Mouse (Mus musculus) CH12.LX (cell line): ENCODE measurements around the gene Gm45618.

Experiments used
- BHLHE40 ChIP-seq: IDR thresholded peaks from 2 replicates; pipeline ENCODE4 v1.6.1; 2011; ENCODE audit warnings: mild to moderate bottlenecking, low read depth, low read length, improper control_type of control experiment
- CHD2 ChIP-seq: IDR thresholded peaks from 2 replicates; pipeline ENCODE4 v1.6.1; 2011; ENCODE audit warnings: low read length, improper control_type of control experiment
- CTCF ChIP-seq, 2 experiments: IDR thresholded peaks in 1 of 2; conservative IDR thresholded peaks in 1 of 2; 2 replicates each; pipeline ENCODE4 v1.5.1; 2011 to 2012; ENCODE audit warnings: low read depth in 2 of 2, low read length in 2 of 2, improper control_type of control experiment in 1 of 2, inconsistent platforms in 1 of 2, mild to moderate bottlenecking in 1 of 2, moderate library complexity in 1 of 2
- GABPA ChIP-seq: IDR thresholded peaks from 2 replicates; pipeline ENCODE4 v1.6.1; 2012; ENCODE audit warnings: low read depth, low read length, improper control_type of control experiment, inconsistent platforms; ENCODE audit not compliant: insufficient replicate concordance
- JUND ChIP-seq: conservative IDR thresholded peaks from 2 replicates; pipeline ENCODE4 v1.6.1; 2011; ENCODE audit warnings: low read depth, low read length, improper control_type of control experiment
- MAFK ChIP-seq: IDR thresholded peaks from 2 replicates; pipeline ENCODE4 v1.6.1; 2011; ENCODE audit warnings: low read length, improper control_type of control experiment; ENCODE audit not compliant: insufficient replicate concordance
- MAX ChIP-seq: IDR thresholded peaks from 2 replicates; pipeline ENCODE4 v1.6.1; 2011; ENCODE audit warnings: low read length, improper control_type of control experiment
- NELFE ChIP-seq: IDR thresholded peaks from 2 replicates; pipeline ENCODE4 v1.6.1; 2011; ENCODE audit warnings: low read depth, low read length, improper control_type of control experiment
- PAX5 ChIP-seq: IDR thresholded peaks from 2 replicates; pipeline ENCODE4 v1.6.1; 2012; ENCODE audit warnings: low read length, inconsistent platforms, mixed read lengths
- POLR2A ChIP-seq: IDR thresholded peaks from 2 replicates; pipeline ENCODE4 v1.6.1; 2011; ENCODE audit warnings: low read depth, mild to moderate bottlenecking, improper control_type of control experiment, low read length
- RCOR1 ChIP-seq: conservative IDR thresholded peaks from 2 replicates; pipeline ENCODE4 v1.6.1; 2012; ENCODE audit warnings: low read depth, mild to moderate bottlenecking, inconsistent platforms, low read length, improper control_type of control experiment
- USF1 ChIP-seq: IDR thresholded peaks from 2 replicates; pipeline ENCODE4 v1.6.1; 2014; ENCODE audit warnings: low read depth, mild to moderate bottlenecking, inconsistent platforms, low read length, improper control_type of control experiment
- ZKSCAN1 ChIP-seq: IDR thresholded peaks from 2 replicates; pipeline ENCODE4 v1.6.1; 2012; ENCODE audit warnings: low read depth, inconsistent platforms, low read length, improper control_type of control experiment, borderline replicate concordance

- no peak for TF ChIP-seq JUND
- TF ChIP-seq POLR2A = no peak
- no peak for TF ChIP-seq GABPA
- TF ChIP-seq CTCF (conservative IDR thresholded peaks at IDR 0.05 in 1 of 2, IDR thresholded peaks at IDR 0.05 in 1 of 2; ENCODE audit: low read depth in 2 of 2, low read length in 2 of 2) = no peak
- no peak for TF ChIP-seq CHD2
- no peak for TF ChIP-seq ZKSCAN1
- no peak for TF ChIP-seq RCOR1
- TF ChIP-seq NELFE = no peak
- TF ChIP-seq USF1 = no peak
- no peak for TF ChIP-seq MAFK
- TF ChIP-seq MAX = no peak
- TF ChIP-seq PAX5 = no peak
- TF ChIP-seq BHLHE40 = no peak
Measured at GRCm38 (mm10) chr7:142084395-142084794, 36.1 kb downstream of the Gm45618 start.
